Mouse (Mus musculus) liver, embryonic 15.5 days (tissue): ENCODE results near the gene Adam1a. TPM values are rescaled to one million over a fixed set of nuclear protein-coding genes. Genes with fewer than 3 reads are reported as not detected.

Source experiments
- ATAC-seq: fragments of 200-750 bp; cut with Nextera tagmentation; 2 replicates; pipeline ENCODE4 v1.8.0; 2017; ENCODE audit warnings: moderate number of reproducible peaks, mild to moderate bottlenecking, moderate library complexity; ENCODE audit not compliant: insufficient read depth
- H3K27ac ChIP-seq: fragments of 300-500 bp; sonication (generic); replicated peaks from 2 replicates; pipeline ENCODE4 v1.5.1; 2015; ENCODE audit warnings: mild to moderate bottlenecking, inconsistent platforms
- H3K27me3 ChIP-seq: fragments of 300-500 bp; sonication (generic); 2 replicates; pipeline ENCODE4 v1.6.1; 2015; ENCODE audit warnings: mild to moderate bottlenecking, inconsistent platforms
- H3K36me3 ChIP-seq: fragments of 300-500 bp; sonication (generic); replicated peaks from 2 replicates; pipeline ENCODE4 v1.6.1; 2015; ENCODE audit warnings: moderate library complexity, mild to moderate bottlenecking, inconsistent platforms
- H3K4me1 ChIP-seq: fragments of 300-500 bp; sonication (generic); replicated peaks from 2 replicates; pipeline ENCODE4 v1.6.1; 2015; ENCODE audit warnings: inconsistent platforms
- H3K4me2 ChIP-seq: fragments of 300-500 bp; sonication (generic); 2 replicates; pipeline ENCODE4 v1.6.1; 2015; ENCODE audit warnings: moderate library complexity, mild to moderate bottlenecking, inconsistent platforms
- H3K4me3 ChIP-seq: fragments of 300-500 bp; sonication (generic); replicated peaks from 2 replicates; pipeline ENCODE4 v1.5.1; 2015; ENCODE audit warnings: mild to moderate bottlenecking, inconsistent platforms
- H3K9ac ChIP-seq: fragments of 300-500 bp; sonication (generic); 2 replicates; pipeline ENCODE4 v1.6.1; 2015; ENCODE audit warnings: moderate library complexity, mild to moderate bottlenecking, inconsistent platforms
- H3K9me3 ChIP-seq: fragments of 300-500 bp; sonication (generic); replicated peaks from 2 replicates; pipeline ENCODE4 v1.6.1; 2016; ENCODE audit warnings: inconsistent platforms
- WGBS: fragments of 180-500 bp; shearing (Covaris S2); methylation state at CpG from one replicate; pipeline ENCODE4 v1.1.7; 2015; ENCODE audit warnings: mixed read lengths; ENCODE audit not compliant: insufficient replicate concordance; 5-methylcytosine and 5-hydroxymethylcytosine counted together
- polyA plus RNA-seq: library from polyadenylated mRNA; unstranded; fragments of >200 nt; fragmentation: Nextera tagmentation; extraction: Ambion mirVana; gene quantifications from 2 replicates; pipeline ENCODE4 v1.2.1, GENCODE M21; 2015

Adam1a gene
- polyA plus RNA-seq, 1 experiment from 2014 or later = 0.21 TPM

- Histone ChIP-seq H3K4me1 (peaks cover 49% of the 10 kb centered on the region), H3K4me2 (no peak overlapping the region), H3K36me3 (peaks cover 8% of the 10 kb centered on the region), H3K4me3 (no peak overlapping the region), H3K27ac (peak overlapping the region; percentile 65; the same call in 1 of the 2 replicates), H3K27me3 (no peaks in the 10 kb centered on the region), H3K9ac (no peak overlapping the region), H3K9me3 (no peaks in the 10 kb centered on the region)
- WGBS = 83% methylated on average over 10 of the region's 10 CpGs
- ATAC-seq = no peak
Observed at GRCm38 (mm10) chr5:121585005-121585404, 39.7 kb upstream of the Adam1a start.

GRCm38 (mm10) chr5:121583765-121584501 is 38.7 kb upstream of the Adam1a start:
- no peak overlapping the region for H3K9ac ChIP-seq
- H3K4me1 ChIP-seq = peaks cover 47% of the 10 kb centered on the region
- peak overlapping the region; percentile 29 for H3K4me2 ChIP-seq
- H3K27me3 ChIP-seq = no peaks in the 10 kb centered on the region
- 36% methylated on average over 12 of the region's 12 CpGs for WGBS
- ATAC-seq = peak; percentile 72
- peak overlapping the region; percentile 65 for H3K27ac ChIP-seq
- H3K36me3 ChIP-seq = peaks cover 19% of the 10 kb centered on the region
- H3K4me3 ChIP-seq = no peak overlapping the region
- H3K9me3 ChIP-seq = no peaks in the 10 kb centered on the region

GRCm38 (mm10) chr5:121581945-121582344 is 36.7 kb upstream of the Adam1a start:
- no peaks in the 10 kb centered on the region for H3K9me3 ChIP-seq
- whole genome bisulfite sequencing = 77% methylated on average over 8 of the region's 8 CpGs

GRCm38 (mm10) chr5:121576927-121577488 is 31.7 kb upstream of the Adam1a start:
- no peaks in the 10 kb centered on the region for H3K9me3 ChIP-seq
- no peak overlapping the region for H3K9ac ChIP-seq
- no peaks in the 10 kb centered on the region for H3K27me3 ChIP-seq
- H3K4me2 ChIP-seq = no peak overlapping the region
- ATAC-seq = no peak
- H3K27ac ChIP-seq = no peak overlapping the region
- peaks cover 82% of the 10 kb centered on the region for H3K36me3 ChIP-seq
- WGBS = 76% methylated on average over 11 of the region's 11 CpGs
- no peaks in the 10 kb centered on the region; the same call in 1 of the 2 replicates for H3K4me1 ChIP-seq
- no peak overlapping the region for H3K4me3 ChIP-seq

More at GRCm38 (mm10) chr5:121581945-121582344, 36.7 kb upstream of the Adam1a start:
- Histone ChIP-seq H3K27me3 (no peaks in the 10 kb centered on the region), H3K36me3 (peaks cover 36% of the 10 kb centered on the region), H3K27ac (no peak overlapping the region), H3K4me2 (no peak overlapping the region), H3K4me3 (no peak overlapping the region), H3K9ac (no peak overlapping the region), H3K4me1 (peaks cover 28% of the 10 kb centered on the region)
- ATAC-seq = no peak

- 90% methylated on average over 11 of the region's 11 CpGs for WGBS
- no peak overlapping the region for H3K27ac ChIP-seq
- peaks cover 93% of the 10 kb centered on the region for H3K36me3 ChIP-seq
- no peak overlapping the region for H3K9ac ChIP-seq
- no peaks in the 10 kb centered on the region for H3K9me3 ChIP-seq
- H3K4me1 ChIP-seq = no peaks in the 10 kb centered on the region
- H3K4me3 ChIP-seq = no peak overlapping the region
- ATAC-seq = no peak
- H3K4me2 ChIP-seq = no peak overlapping the region
- H3K27me3 ChIP-seq = no peaks in the 10 kb centered on the region
Observed at GRCm38 (mm10) chr5:121575867-121576266, 30.6 kb upstream of the Adam1a start.

GRCm38 (mm10) chr5:121574145-121574544 is 28.9 kb upstream of the Adam1a start:
- Histone ChIP-seq H3K4me1 (no peaks in the 10 kb centered on the region), H3K36me3 (peaks cover 94% of the 10 kb centered on the region), H3K27me3 (no peaks in the 10 kb centered on the region), H3K4me3 (no peak overlapping the region), H3K9ac (no peak overlapping the region), H3K27ac (no peak overlapping the region), H3K9me3 (no peaks in the 10 kb centered on the region), H3K4me2 (no peak overlapping the region)
- no peak for ATAC-seq
- 79% methylated on average over 13 of the region's 13 CpGs for WGBS

- Histone ChIP-seq H3K4me3 (no peak overlapping the region), H3K36me3 (peaks cover 85% of the 10 kb centered on the region), H3K9me3 (no peaks in the 10 kb centered on the region), H3K4me2 (no peak overlapping the region), H3K9ac (no peak overlapping the region), H3K4me1 (no peaks in the 10 kb centered on the region; the same call in none of the 2 replicates), H3K27ac (no peak overlapping the region), H3K27me3 (no peaks in the 10 kb centered on the region)
- 77% methylated on average over 1 of the region's 1 CpGs for WGBS
- no peak for ATAC-seq
Observed at GRCm38 (mm10) chr5:121570787-121571186, 25.5 kb upstream of the Adam1a start.

- no peak for ATAC-seq
- 82% methylated on average over 9 of the region's 9 CpGs for WGBS
- Histone ChIP-seq H3K4me2 (no peak overlapping the region), H3K27ac (no peak overlapping the region), H3K27me3 (no peaks in the 10 kb centered on the region), H3K4me3 (no peak overlapping the region), H3K9ac (no peak overlapping the region), H3K4me1 (peaks cover 7% of the 10 kb centered on the region), H3K9me3 (no peaks in the 10 kb centered on the region), H3K36me3 (peaks cover 77% of the 10 kb centered on the region)
Observed at GRCm38 (mm10) chr5:121569881-121570420, 24.7 kb upstream of the Adam1a start.

- Histone ChIP-seq H3K4me2 (no peak overlapping the region), H3K27me3 (no peaks in the 10 kb centered on the region), H3K4me3 (no peak overlapping the region), H3K4me1 (peaks cover 14% of the 10 kb centered on the region), H3K9ac (no peak overlapping the region), H3K36me3 (peaks cover 40% of the 10 kb centered on the region), H3K9me3 (no peaks in the 10 kb centered on the region), H3K27ac (0 out of 2 replicates have a peak overlapping the region, but pooled peaks have one; percentile 14)
- WGBS = 72% methylated on average over 16 of the region's 16 CpGs
- ATAC-seq = peak; percentile 47; the same call in 1 of the 2 replicates
Observed at GRCm38 (mm10) chr5:121566035-121566681, 20.9 kb upstream of the Adam1a start.

- Histone ChIP-seq H3K4me1 (peaks cover 14% of the 10 kb centered on the region), H3K9ac (no peak overlapping the region), H3K36me3 (peaks cover 23% of the 10 kb centered on the region), H3K4me3 (peak overlapping the region; percentile 25; the same call in 1 of the 2 replicates), H3K27me3 (no peaks in the 10 kb centered on the region), H3K4me2 (peak overlapping the region; percentile 61), H3K27ac (no peak overlapping the region), H3K9me3 (no peaks in the 10 kb centered on the region)
- WGBS = 7% methylated on average over 11 of the region's 11 CpGs
- ATAC-seq = no peak
Observed at GRCm38 (mm10) chr5:121564468-121564895, 19.2 kb upstream of the Adam1a start.

GRCm38 (mm10) chr5:121562436-121562835 is 17.2 kb upstream of the Adam1a start:
- Histone ChIP-seq H3K4me3 (no peak overlapping the region), H3K27ac (no peak overlapping the region), H3K9ac (no peak overlapping the region), H3K27me3 (no peaks in the 10 kb centered on the region; the same call in 1 of the 2 replicates), H3K4me2 (no peak overlapping the region), H3K4me1 (peaks cover 14% of the 10 kb centered on the region), H3K9me3 (no peaks in the 10 kb centered on the region), H3K36me3 (peaks cover 8% of the 10 kb centered on the region)
- no peak for ATAC-seq
- WGBS = 65% methylated on average over 3 of the region's 3 CpGs
